Mouse (Mus musculus) left cerebral cortex, postnatal 4 days (tissue): ENCODE data around the gene Fkbpl. TPM values are rescaled to one million over a fixed set of nuclear protein-coding genes. Genes with fewer than 3 reads are reported as not detected.
A peak's percentile ranks its signal among the peaks of the same experiment; 100 is the strongest.

Experiments used
- DNase-seq: peaks from one replicate; pipeline ENCODE4 v3.0.0-alpha.2; 2022
- intact Hi-C: fragments of 180-260 bp; cut with DNase I; formaldehyde crosslinking; loops from one replicate; pipeline ENCODE4 v1.15.1; 2025
- total RNA-seq, 2 experiments: library from RNA; stranded (reverse); gene quantifications; 2 replicates each; pipeline ENCODE4 v1.2.3; 2021

Gene Fkbpl
- total RNA-seq: 10 to 100 TPM in 1 of 2 experiments, 1 to 10 TPM in 1; 7.9 to 10.5 TPM

- intact Hi-C loops: no loop called here
Observed at GRCm38 (mm10) chr17:34644608-34645007, at the start of gene Fkbpl. TSS of gene Fkbpl (plus strand) at chr17:34644764.

GRCm38 (mm10) chr17:34596098-34596497, 48.5 kb upstream of the Fkbpl start:
- intact Hi-C loops: loop anchor here (5.0 kb wide), 1 partner anchor 564 kb away; the partner anchor contains the start of genes Rxrb and Slc39a7
- no peak for DNase-seq

More at GRCm38 (mm10) chr17:34644608-34645007, at the start of gene Fkbpl:
- DNase-seq: peak; percentile 93

GRCm38 (mm10) chr17:34597566-34598095, 46.9 kb upstream of the Fkbpl start, which contains the start of gene Ager:
TSS of gene Ager (plus strand) at chr17:34597862.
- DNase-seq: no peak
- intact Hi-C loops: loop anchor here (5.0 kb wide), 1 partner anchor 565 kb away; the partner anchor contains the start of genes Rxrb and Slc39a7

GRCm38 (mm10) chr17:34599891-34600290, 44.7 kb upstream of the Fkbpl start:
- DNase-seq: no peak
- intact Hi-C loops: loop anchor here (5.0 kb wide), 1 partner anchor 568 kb away; the partner anchor contains the start of genes Rxrb and Slc39a7

- intact Hi-C loops: no loop called here
- DNase-seq: no peak
Observed at GRCm38 (mm10) chr17:34601796-34602195, 42.8 kb upstream of the Fkbpl start.

- intact Hi-C loops: no loop called here
- peak; percentile 98 for DNase-seq
Observed at GRCm38 (mm10) chr17:34603375-34604060, 41.0 kb upstream of the Fkbpl start, which contains the start of gene Rnf5. TSS of gene Rnf5 (minus strand) at chr17:34603690.

- intact Hi-C loops: no loop called here
- DNase-seq: peak; percentile 99
Observed at GRCm38 (mm10) chr17:34604061-34604508, 40.5 kb upstream of the Fkbpl start, which contains the start of gene Agpat1. TSS of gene Agpat1 (plus strand) at chr17:34604262.

- no peak for DNase-seq
- intact Hi-C loops: no loop called here
Observed at GRCm38 (mm10) chr17:34604511-34605237, 39.9 kb upstream of the Fkbpl start.

GRCm38 (mm10) chr17:34605609-34606008, 39.0 kb upstream of the Fkbpl start:
- peak; percentile 99 for DNase-seq
- intact Hi-C loops: no loop called here

GRCm38 (mm10) chr17:34606186-34607039, 38.2 kb upstream of the Fkbpl start:
- DNase-seq: no peak
- intact Hi-C loops: no loop called here

- no peak for DNase-seq
- intact Hi-C loops: no loop called here
Observed at GRCm38 (mm10) chr17:34607997-34608396, 36.6 kb upstream of the Fkbpl start.

GRCm38 (mm10) chr17:34611050-34611449, 33.5 kb upstream of the Fkbpl start:
- no peak for DNase-seq
- intact Hi-C loops: no loop called here

- DNase-seq: no peak
- intact Hi-C loops: no loop called here
Observed at GRCm38 (mm10) chr17:34613054-34613645, 31.4 kb upstream of the Fkbpl start.

GRCm38 (mm10) chr17:34613830-34614229, 30.7 kb upstream of the Fkbpl start:
- intact Hi-C loops: no loop called here
- DNase-seq: no peak

- intact Hi-C loops: no loop called here
Observed at GRCm38 (mm10) chr17:34615871-34616270, 28.7 kb upstream of the Fkbpl start, which contains the start of gene Egfl8. TSS of gene Egfl8 (minus strand) at chr17:34615971.

GRCm38 (mm10) chr17:34618999-34619398, 25.6 kb upstream of the Fkbpl start:
- intact Hi-C loops: no loop called here
- peak; percentile 61 for DNase-seq

More at GRCm38 (mm10) chr17:34615871-34616270, 28.7 kb upstream of the Fkbpl start, which contains the start of gene Egfl8:
- DNase-seq: no peak

- intact Hi-C loops: no loop called here
- no peak for DNase-seq
Observed at GRCm38 (mm10) chr17:34621006-34621405, 23.6 kb upstream of the Fkbpl start.

GRCm38 (mm10) chr17:34623161-34623560, 21.4 kb upstream of the Fkbpl start:
- intact Hi-C loops: no loop called here

GRCm38 (mm10) chr17:34624981-34625380, 19.6 kb upstream of the Fkbpl start:
- no peak for DNase-seq
- intact Hi-C loops: no loop called here

More at GRCm38 (mm10) chr17:34623161-34623560, 21.4 kb upstream of the Fkbpl start:
- DNase-seq: no peak
